Mouse (Mus musculus) forebrain, embryonic 14.5 days (tissue): Measurements from ENCODE around the gene Cmtm4. TPM values are rescaled to one million over a fixed set of nuclear protein-coding genes. Genes with fewer than 3 reads are reported as not detected.

Experiments used
- ATAC-seq: fragments of 200-750 bp; cut with Nextera tagmentation; 2 replicates; pipeline ENCODE4 v1.8.0; 2017; ENCODE audit warnings: mild to moderate bottlenecking, moderate library complexity
- DNase-seq: peaks from one replicate; pipeline ENCODE4 v3.0.0-alpha.2; 2015; ENCODE audit warnings: low spot score
- H3K27ac ChIP-seq: fragments of 300-500 bp; sonication (generic); 2 replicates; pipeline ENCODE4 v1.5.1; 2014; ENCODE audit warnings: low read depth, mild to moderate bottlenecking, control low read depth, low read length, moderate library complexity
- H3K27me3 ChIP-seq: fragments of 300-500 bp; sonication (generic); replicated peaks from 2 replicates; pipeline ENCODE4 v1.6.1; 2014; ENCODE audit warnings: low read length, control low read depth, mixed read lengths; ENCODE audit not compliant: control insufficient read depth, insufficient read depth
- H3K36me3 ChIP-seq: fragments of 300-500 bp; sonication (generic); 2 replicates; pipeline ENCODE4 v1.6.1; 2014; ENCODE audit warnings: low read length, control low read depth; ENCODE audit not compliant: control insufficient read depth, insufficient read depth
- H3K4me1 ChIP-seq: fragments of 300-500 bp; sonication (generic); 2 replicates; pipeline ENCODE4 v1.6.1; 2014; ENCODE audit warnings: antibody characterized with exemption, low read length, control low read depth; ENCODE audit not compliant: control insufficient read depth, insufficient read depth
- H3K4me2 ChIP-seq: fragments of 300-500 bp; sonication (generic); 2 replicates; pipeline ENCODE4 v1.6.1; 2014; ENCODE audit warnings: mild to moderate bottlenecking, control low read depth, low read length
- H3K4me3 ChIP-seq: fragments of 300-500 bp; sonication (generic); 2 replicates; pipeline ENCODE4 v1.5.1; 2014; ENCODE audit warnings: low read depth, low read length, control low read depth
- H3K9ac ChIP-seq: fragments of 300-500 bp; sonication (generic); 2 replicates; pipeline ENCODE4 v1.6.1; 2014; ENCODE audit warnings: mild to moderate bottlenecking, low read length, control low read depth, moderate library complexity
- H3K9me3 ChIP-seq: fragments of 300-500 bp; sonication (generic); replicated peaks from 2 replicates; pipeline ENCODE4 v1.6.1; 2016; ENCODE audit warnings: low read length, control low read depth, mixed read lengths; ENCODE audit not compliant: control insufficient read depth
- WGBS: fragments of 180-500 bp; shearing (Covaris S2); extraction: QIAGEN DNeasy Blood & Tissue Kit; methylation state at CpG from one replicate; pipeline ENCODE4 v1.1.7; 2014; 5-methylcytosine and 5-hydroxymethylcytosine counted together
- polyA plus RNA-seq: library from polyadenylated mRNA; unstranded; fragments of >200 nt; fragmentation: Nextera tagmentation; extraction: Ambion mirVana; gene quantifications from 2 replicates; pipeline ENCODE4 v1.2.1, GENCODE M21; 2014

The Cmtm4 gene
- polyA plus RNA-seq, 1 experiment from 2014 or later, result 3.7 TPM

DNA sequence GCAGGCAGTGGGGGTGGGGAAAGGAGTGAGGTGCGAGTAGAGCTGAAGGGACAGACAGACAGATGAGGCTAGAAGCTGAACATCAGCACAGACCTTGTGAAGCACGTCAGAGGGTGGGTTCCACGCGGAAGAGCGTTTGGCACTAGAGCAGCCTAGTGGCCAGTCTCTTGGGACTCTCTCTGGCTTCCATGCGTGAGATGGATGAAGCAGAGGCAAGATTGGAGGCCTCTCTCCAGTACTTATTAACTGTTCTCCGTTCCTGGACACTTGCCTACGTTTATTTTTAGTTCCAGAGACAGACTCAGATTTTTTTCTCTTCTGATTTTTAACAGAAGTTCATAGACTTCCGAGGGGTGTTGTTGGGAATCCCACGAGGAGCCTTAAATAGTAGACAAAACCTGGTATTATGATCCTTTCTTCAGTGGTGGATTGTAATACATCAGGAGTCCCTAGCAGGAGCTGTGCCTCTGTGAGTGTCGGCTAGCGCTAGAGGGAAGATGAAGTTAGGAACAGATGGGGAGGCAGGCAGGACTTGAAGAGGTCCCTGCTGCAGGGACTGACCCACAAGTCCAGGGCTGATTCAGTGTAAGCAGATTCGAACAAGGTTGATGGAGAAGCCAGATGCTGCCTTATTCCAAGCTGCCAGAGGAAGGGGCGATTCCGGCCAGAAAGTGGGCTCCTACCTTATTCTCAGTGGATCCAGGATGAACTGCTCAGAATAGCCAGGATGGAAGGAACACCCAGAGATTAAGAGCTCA, 10.0 kb upstream of the Cmtm4 start:
- no peak for DNase-seq
- H3K27me3 ChIP-seq, result no peaks in the 10 kb centered on the region
- ATAC-seq, result no peak

DNA sequence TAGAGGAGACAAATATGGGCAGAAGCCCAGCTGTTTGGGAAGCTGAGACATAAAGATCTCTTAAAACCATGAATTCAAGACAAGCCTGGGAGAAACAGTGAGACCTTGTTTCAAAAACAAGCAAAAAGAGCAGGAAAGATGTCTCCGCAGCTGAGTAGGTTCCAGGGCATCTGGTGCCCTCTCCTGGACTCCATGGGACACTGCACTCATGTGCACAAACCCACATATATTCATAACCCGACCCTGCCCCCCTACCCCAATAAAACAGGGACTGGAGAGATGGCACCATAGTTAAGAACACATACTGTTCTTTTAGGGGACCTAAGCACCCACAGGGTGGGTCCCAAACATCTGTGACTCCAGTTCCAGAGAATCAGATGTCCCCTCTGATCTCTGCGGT, 8.0 kb upstream of the Cmtm4 start:
- WGBS, result 76% methylated on average over 3 of the region's 3 CpGs
- Histone ChIP-seq H3K27ac (no peak overlapping the region), H3K36me3 (no peaks in the 10 kb centered on the region), H3K9ac (no peak overlapping the region), H3K27me3 (no peaks in the 10 kb centered on the region), H3K4me1 (no peaks in the 10 kb centered on the region), H3K9me3 (no peaks in the 10 kb centered on the region), H3K4me2 (no peak overlapping the region), H3K4me3 (no peak overlapping the region)
- DNase-seq (no peak), ATAC-seq (no peak)

More for the DNA sequence above, 10.0 kb upstream of the Cmtm4 start:
- H3K27ac ChIP-seq, result no peak overlapping the region
- H3K9me3 ChIP-seq, result no peaks in the 10 kb centered on the region
- H3K9ac ChIP-seq, result no peak overlapping the region
- WGBS, result 81% methylated on average over 15 of the region's 15 CpGs
- no peak overlapping the region for H3K4me3 ChIP-seq
- H3K36me3 ChIP-seq, result no peaks in the 10 kb centered on the region
- no peak overlapping the region for H3K4me2 ChIP-seq
- H3K4me1 ChIP-seq, result no peaks in the 10 kb centered on the region

DNA sequence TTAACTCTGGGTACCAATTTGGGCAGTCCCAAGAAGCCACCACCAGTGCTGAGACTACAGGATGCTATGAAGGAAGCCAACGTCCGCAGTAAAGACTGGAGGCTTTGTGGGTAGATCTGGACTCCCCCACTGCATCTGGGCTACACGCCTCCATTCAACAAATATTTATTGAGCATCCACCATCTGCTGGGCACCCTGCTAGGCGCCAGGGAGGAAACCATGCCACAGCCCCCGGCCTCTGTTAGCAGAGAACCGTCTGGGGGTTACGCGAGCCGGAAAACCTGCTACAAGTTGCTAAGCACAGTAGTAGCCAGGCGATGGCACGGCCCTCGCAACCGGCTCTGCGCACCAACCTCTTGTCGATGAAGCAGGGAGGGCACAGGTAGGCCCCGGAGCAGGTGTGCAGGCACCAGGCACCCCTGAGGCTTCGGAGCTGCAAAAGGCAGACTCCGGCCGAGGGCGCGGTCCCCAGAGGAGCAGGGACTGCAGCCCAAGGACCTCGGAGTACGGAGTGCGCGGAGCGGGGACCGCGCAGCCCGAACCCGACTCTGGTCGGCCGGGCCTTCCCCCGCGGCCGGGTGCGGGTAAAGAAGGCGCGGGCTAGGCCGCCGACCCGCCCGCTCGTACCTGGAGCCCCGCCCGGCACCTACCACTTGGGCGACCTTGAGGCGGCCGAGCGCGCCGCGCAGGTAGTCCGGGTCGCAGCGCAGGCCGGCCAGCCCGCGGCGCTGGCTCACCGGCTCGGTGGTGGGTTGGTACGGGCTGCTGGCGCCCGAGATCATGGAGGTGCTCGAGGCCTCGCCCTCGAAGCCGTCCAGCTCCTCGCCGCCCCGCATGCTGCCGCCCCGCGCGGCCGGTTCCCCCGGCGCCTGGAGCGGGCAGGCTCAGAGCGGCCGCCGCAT, 555 bp downstream of the Cmtm4 start:
- Histone ChIP-seq H3K4me1 (peaks cover 15% of the 10 kb centered on the region), H3K4me3 (peak overlapping the region; percentile 77), H3K27me3 (no peaks in the 10 kb centered on the region), H3K36me3 (no peaks in the 10 kb centered on the region), H3K4me2 (peak overlapping the region; percentile 94), H3K9ac (peak overlapping the region; percentile 87), H3K9me3 (no peaks in the 10 kb centered on the region), H3K27ac (peak overlapping the region; percentile 68; the same call in 1 of the 2 replicates)
- ATAC-seq (peak; percentile 75), DNase-seq (peak; percentile 57)
- WGBS, result under 1% methylated on average over 76 of the region's 82 CpGs

DNA sequence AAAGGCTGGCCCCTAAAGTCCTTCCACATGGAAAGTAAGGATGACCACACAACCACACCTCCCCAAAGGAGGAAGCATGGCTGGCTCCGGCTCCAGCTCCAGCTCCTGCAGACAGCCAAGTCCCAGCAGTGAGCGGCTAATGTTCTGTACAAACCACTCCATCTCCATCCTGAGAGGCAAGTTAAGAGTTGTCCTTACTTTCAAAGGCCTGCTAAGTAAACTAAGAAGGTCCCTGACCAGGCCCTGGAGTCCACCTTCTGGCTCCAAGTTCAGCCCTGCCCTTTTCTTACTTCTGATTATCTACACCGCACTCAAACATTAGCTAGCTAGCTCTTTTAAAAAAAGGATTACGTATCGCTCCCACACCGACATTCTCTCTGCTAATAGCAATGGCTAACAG, 1.8 kb downstream of the Cmtm4 start:
- no peak overlapping the region for H3K27ac ChIP-seq
- no peaks in the 10 kb centered on the region for H3K36me3 ChIP-seq
- H3K4me3 ChIP-seq, result 0 out of 2 replicates have a peak overlapping the region, but pooled peaks have one; percentile 77
- no peaks in the 10 kb centered on the region for H3K9me3 ChIP-seq
- no peak for DNase-seq
- H3K4me1 ChIP-seq, result peaks cover 15% of the 10 kb centered on the region
- H3K4me2 ChIP-seq, result peak overlapping the region; percentile 94
- H3K27me3 ChIP-seq, result no peaks in the 10 kb centered on the region
- ATAC-seq, result no peak
- whole genome bisulfite sequencing, result 79% methylated on average over 6 of the region's 6 CpGs
- peak overlapping the region; percentile 87; the same call in 1 of the 2 replicates for H3K9ac ChIP-seq

DNA sequence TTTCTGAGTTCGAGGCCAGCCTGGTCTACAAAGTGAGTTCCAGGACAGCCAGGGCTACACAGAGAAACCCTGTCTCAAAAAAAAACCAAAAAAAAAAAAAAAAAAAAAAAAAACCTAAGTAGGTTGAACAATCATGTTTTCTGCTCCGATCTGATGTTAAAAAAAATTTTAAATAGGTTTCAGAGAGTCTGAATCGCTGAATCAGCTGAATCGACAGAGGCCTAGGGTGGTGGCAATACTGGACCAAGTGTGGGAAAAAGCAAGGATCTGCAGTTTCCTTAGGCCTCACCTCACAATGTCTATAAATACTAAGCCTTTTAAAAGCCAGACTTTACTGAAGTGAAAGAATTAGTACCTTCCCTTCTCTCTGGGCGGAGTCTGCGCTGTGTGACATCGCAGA, 2.5 kb downstream of the Cmtm4 start:
- H3K4me1 ChIP-seq, result peaks cover 15% of the 10 kb centered on the region
- no peaks in the 10 kb centered on the region for H3K27me3 ChIP-seq
- no peak for ATAC-seq
- 98% methylated on average over 6 of the region's 7 CpGs for WGBS
- no peaks in the 10 kb centered on the region for H3K9me3 ChIP-seq
- no peak overlapping the region for H3K4me2 ChIP-seq
- no peaks in the 10 kb centered on the region for H3K36me3 ChIP-seq
- H3K27ac ChIP-seq, result no peak overlapping the region
- H3K4me3 ChIP-seq, result no peak overlapping the region
- H3K9ac ChIP-seq, result no peak overlapping the region
- DNase-seq, result no peak

DNA sequence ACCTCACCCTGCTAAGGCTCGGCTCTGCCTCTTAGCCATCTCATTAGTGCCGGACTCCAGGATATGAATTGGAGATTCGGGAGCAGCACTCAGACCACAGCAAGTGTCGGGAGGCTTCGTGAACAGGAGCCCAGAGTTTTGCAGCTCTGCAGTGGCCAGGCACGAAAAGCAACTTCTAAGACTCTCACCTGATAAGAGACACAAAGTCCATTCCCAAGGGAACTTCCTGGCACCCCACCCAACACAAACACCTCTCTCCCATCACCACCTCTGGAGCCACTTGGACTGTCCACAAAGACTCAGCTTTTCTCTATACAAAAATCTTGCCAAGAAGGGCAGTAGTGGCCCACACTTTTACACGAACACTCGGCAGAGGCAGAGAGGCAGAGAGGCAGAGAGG, 5.4 kb downstream of the Cmtm4 start:
- H3K36me3 ChIP-seq, result no peaks in the 10 kb centered on the region
- WGBS, result 79% methylated on average over 8 of the region's 8 CpGs
- DNase-seq (no peak), ATAC-seq (no peak)
- no peak overlapping the region for H3K9ac ChIP-seq
- H3K9me3 ChIP-seq, result no peaks in the 10 kb centered on the region
- no peak overlapping the region for H3K4me3 ChIP-seq
- no peaks in the 10 kb centered on the region for H3K27me3 ChIP-seq
- H3K27ac ChIP-seq, result no peak overlapping the region
- peaks cover 20% of the 10 kb centered on the region for H3K4me1 ChIP-seq
- no peak overlapping the region for H3K4me2 ChIP-seq

DNA sequence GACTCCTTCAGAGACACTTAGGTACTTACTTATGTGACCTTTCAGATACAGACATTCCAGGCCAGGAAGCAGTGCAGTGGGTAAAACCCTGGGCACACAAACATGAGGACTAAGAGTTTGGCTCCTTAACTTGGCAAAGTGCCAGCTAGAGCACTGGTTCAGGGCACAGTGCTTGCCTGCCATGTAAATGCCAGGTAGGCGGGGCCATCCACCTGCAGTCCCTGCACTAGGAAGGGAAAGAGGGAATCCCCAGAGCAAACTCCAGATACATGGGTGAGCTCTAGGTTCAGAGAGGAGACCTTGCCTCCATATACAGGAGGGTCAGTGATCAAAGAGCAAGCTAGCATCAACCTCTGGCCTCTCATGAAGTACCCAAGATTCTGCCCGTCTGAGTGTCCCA, 7.6 kb downstream of the Cmtm4 start:
- H3K4me1 ChIP-seq, result peaks cover 7% of the 10 kb centered on the region; the same call in 1 of the 2 replicates
- DNase-seq (no peak), ATAC-seq (peak; percentile 31)
- H3K27me3 ChIP-seq, result no peaks in the 10 kb centered on the region
- H3K27ac ChIP-seq, result no peak overlapping the region
- H3K36me3 ChIP-seq, result no peaks in the 10 kb centered on the region
- 94% methylated on average over 2 of the region's 2 CpGs for WGBS
- H3K4me3 ChIP-seq, result no peak overlapping the region
- no peaks in the 10 kb centered on the region for H3K9me3 ChIP-seq
- H3K9ac ChIP-seq, result no peak overlapping the region
- H3K4me2 ChIP-seq, result no peak overlapping the region

DNA sequence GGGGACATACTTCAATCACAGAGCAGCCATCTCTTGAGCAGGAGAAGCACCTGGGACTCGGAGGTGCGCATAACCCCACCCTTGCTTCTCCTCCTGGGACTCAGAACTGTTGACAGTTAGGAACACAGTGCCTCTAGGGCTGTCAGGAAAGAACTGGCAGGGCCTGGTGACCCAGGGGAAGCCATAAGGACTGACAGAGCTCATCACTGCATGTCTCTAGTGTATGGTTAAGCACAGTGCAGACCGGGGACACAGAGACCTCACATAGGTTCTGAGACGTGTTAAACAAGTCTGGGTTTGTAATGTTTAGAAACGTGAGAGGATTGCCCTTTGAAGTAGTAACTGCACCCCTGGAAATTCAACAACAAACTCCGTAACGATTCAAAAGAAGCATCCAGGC, 8.1 kb downstream of the Cmtm4 start:
- DNase-seq (no peak), ATAC-seq (no peak)
- H3K4me3 ChIP-seq, result no peak overlapping the region
- H3K36me3 ChIP-seq, result no peaks in the 10 kb centered on the region
- H3K27ac ChIP-seq, result no peak overlapping the region
- 71% methylated on average over 7 of the region's 7 CpGs for WGBS
- H3K4me2 ChIP-seq, result no peak overlapping the region
- H3K4me1 ChIP-seq, result peaks cover 7% of the 10 kb centered on the region; the same call in 1 of the 2 replicates
- H3K9me3 ChIP-seq, result no peaks in the 10 kb centered on the region
- no peaks in the 10 kb centered on the region for H3K27me3 ChIP-seq
- H3K9ac ChIP-seq, result no peak overlapping the region
